Mouse (Mus musculus) ES-Bruce4 (cell line): Measurements from ENCODE around the gene Hsd3b4.
"Not testable (repeated sequence)": the region's sequence is repeated elsewhere in the genome, so short reads cannot be mapped to it uniquely, and the experiment has no call there.

ENCODE experiments used
- CTCF ChIP-seq: IDR thresholded peaks from one replicate; pipeline ENCODE4 v1.8.1; 2011; ENCODE audit warnings: low read depth, low read length
- POLR2A ChIP-seq: IDR thresholded peaks from one replicate; pipeline ENCODE4 v1.8.1; 2011; ENCODE audit warnings: low read length; ENCODE audit not compliant: insufficient read depth

- TF ChIP-seq POLR2A, CTCF: not testable (repeated sequence)
These were observed 40.5 kb upstream of the Hsd3b4 start for GRCm38 (mm10) chr3:98550832-98551231.
